Mouse (Mus musculus) urinary bladder, postnatal 14 days (tissue): ENCODE data around the gene Ndufv3.

Source experiments
- DNase-seq: peaks from one replicate; pipeline ENCODE4 v3.0.0; 2021; ENCODE audit warnings: low spot score

Gene Ndufv3

DNA sequence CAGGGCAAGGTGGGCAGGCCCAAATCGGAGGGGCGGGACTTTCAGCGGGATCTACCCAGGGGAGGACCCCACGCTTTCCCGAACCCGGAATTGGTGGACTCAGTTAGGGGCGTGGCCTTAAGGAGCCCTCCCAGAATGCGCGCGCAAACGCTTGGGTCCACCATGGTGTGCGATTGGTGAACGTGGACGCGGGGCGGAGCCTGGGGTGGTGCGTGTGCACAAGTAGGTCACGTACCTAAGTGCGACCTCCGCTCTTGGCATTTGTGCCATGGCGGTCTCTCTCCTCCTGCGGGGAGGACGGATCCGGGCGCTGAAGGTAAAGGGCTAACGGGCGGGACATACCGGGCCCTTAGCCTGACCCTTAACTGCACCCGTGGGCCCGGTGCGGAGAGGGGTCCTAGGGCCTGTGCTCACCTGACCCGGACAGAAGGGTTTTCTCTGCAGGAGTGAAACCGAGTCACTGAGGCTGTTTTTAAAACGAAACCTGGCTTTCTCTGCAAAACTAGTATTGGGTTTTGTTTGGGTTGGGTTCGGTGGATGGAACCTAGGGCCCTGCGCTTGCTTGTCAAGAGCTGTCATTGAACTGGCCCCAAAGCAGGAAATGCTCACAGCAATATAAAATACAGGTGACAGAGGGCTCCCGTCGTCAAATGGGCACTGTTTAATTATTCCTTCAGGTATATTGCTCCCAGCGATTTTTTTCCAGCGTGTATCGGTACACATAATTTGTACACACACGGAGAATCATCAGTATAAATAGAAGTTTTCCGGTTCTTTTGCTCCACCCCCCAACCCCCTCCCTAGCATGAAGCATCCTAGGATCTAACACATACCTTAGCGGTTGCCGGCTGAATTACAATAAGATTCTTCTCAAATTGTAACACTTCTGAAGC is at the start of gene Ndufv3, which contains the start of gene Wdr4:
TSS of gene Ndufv3 (plus strand) at position 170 of the 893 bp plus-strand sequence.
TSS of gene Wdr4 (minus strand) at position 35 of the 893 bp plus-strand sequence.
- peak; percentile 100 for DNase-seq

DNA sequence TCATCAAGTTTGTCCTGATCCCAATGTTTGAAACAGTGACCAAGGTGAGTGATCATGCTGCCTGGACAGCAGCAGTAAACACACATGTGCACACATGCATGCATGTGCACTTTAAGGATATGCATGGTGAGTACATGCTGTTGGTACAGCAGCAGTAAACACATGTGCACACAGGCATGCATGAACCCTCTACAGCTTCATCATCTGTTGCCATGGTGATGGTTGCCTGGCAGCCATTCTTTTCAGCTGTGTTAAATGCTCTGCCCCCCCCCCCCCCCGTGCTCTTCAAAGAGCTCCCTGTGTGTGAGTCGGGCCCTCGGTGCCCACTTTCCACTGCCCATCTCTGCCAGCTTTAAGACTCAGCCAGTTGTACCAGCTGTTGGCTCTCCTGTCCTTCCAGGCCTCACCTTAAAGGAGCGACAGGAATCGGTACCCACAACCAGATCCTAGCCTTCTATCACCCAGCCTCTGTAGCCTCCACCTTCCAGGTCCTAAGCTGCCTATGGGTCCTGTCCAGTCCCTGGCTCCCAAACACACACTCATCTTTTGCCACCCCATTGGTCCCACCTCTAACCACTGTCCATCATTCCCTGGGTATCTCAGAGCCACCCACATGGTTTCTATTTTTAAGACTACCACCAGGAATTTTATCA is 49.0 kb upstream of the Ndufv3 start:
- DNase-seq = no peak

GRCm38 (mm10) chr17:31474388-31474787 is 45.5 kb upstream of the Ndufv3 start:
- no peak for DNase-seq

GRCm38 (mm10) chr17:31478606-31479005 is 41.3 kb upstream of the Ndufv3 start:
- no peak for DNase-seq

DNA sequence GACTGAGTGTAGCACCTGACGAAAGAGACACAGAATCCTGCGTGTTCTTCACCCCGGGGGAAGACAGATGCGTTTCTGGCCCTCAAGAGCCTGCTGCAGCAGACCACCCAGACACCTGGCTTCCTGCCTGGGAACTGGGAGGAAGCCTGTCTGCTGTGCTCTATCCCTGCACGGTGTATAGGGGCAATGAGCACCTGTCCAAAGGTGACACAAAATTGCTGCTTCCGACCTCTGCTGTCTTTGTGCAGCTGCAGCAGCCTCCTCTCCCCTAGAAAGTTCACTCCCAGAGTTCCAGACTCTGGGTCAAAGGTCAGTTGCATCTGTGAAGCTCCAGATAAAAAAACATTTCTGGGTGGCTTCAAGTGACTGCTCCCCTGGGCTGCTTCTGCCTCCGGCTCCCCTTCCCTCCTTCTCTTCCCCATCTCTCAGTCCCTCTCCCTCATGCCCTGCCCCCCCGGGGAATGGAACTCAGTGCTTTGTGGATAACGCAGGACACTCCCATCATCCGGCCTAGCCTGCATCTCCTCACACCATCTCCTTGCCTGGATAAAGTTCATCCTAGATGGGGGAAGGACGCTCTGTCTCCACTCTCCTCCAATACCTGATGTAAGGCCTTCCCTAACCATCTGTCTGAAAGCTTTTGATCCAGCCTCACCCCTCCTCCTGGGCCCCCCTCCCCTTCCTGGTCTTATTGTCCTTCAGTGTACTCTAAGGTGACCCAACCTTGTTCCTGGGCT is 40.6 kb upstream of the Ndufv3 start:
- DNase-seq = no peak

DNA sequence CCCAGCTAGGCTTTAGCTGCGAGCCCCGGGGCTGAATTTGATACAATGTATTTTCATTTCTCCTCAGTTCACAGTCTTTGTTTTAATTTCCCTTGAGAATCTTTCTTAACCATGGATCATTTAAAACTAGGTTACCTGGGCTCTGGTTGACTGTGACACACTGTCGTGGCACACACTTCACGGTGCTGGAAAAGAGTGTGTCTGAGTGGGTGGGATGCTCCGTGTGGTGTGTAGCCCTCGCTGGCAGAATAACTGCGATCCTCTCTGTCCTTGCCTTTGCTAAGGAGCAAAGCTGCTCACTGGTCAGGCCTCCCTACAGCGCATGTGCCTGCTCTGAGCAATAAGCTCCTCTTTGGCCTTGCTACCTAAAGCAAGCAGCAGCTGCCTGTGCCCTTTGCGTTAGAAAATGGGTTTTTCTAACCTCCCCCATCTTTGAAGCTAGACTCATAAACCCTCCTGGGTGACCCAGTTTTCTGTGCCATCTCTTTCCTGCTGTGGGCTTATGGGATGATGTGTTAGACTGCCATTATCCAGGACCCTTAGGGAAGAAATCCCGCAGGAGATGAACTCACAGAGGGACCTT is 33.2 kb upstream of the Ndufv3 start:
- no peak for DNase-seq

DNA sequence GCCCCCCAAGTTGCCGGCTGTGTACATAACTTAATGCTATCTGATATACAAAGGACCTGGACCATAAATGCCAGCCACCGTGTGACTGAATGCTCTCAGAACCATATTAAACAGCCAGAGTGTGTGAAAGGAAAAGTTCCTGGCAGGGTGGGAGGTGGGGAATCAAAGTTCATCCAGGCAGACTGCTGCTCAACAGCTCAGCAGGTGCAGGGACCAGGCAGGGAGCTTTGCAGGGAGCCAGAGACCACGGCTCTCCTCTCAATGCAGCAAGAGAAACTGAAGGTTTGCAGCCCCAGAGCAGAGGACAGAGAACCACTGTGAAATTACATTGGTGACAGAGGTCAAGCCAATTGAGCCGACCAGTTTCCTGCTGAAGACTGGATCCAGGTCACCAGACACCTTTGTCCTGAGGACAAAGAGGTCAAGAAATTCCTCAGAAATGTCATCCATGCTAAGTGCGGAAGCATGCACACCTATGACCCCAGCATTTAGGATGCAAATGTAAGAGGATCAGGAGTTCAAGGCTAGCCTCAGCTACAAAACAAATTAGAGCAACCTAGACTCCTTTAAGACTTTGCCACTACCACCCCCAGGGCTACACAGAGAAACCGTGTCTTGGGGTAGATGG is 32.4 kb upstream of the Ndufv3 start:
- DNase-seq = no peak

GRCm38 (mm10) chr17:31491355-31491754 is 28.6 kb upstream of the Ndufv3 start:
- no peak for DNase-seq

DNA sequence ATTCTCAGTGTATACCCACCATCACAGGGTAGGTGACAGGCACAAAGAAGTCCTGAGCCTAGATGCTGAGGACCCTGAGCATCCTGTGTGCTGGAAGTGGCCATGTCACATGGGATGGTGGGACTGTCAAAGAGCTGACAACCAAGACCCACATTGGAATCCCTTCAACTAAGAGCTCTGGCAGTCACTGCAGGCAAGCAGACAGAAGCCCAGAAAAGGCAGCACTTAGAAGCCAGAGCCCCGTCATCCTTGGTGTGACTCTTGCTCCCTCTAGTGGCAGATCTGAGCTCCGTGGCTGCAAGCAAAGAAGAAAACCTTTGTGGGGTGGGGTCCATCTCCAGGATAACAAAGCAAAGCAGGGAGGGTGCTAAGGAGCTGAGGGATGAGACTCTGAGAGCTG is 27.5 kb upstream of the Ndufv3 start:
- peak; percentile 76 for DNase-seq

DNA sequence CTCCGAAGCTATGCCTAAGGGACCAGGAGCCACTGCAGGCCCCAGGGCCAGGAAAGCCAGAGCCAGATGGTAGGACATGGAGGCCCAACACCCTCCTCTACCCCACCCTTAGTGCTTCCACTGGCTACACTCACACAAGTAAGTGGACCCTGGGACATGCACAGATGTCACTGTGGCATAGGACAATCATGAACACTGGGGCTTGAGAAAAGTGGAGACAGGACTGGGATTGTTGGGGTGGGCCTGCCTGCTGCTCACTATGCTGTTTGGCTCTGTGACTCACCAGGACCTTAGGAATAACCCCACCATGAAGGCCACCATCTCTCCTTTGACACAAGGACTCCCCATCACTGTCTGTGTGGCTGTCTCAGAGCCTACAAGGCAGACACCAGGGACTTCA is 24.9 kb upstream of the Ndufv3 start:
- DNase-seq = no peak

DNA sequence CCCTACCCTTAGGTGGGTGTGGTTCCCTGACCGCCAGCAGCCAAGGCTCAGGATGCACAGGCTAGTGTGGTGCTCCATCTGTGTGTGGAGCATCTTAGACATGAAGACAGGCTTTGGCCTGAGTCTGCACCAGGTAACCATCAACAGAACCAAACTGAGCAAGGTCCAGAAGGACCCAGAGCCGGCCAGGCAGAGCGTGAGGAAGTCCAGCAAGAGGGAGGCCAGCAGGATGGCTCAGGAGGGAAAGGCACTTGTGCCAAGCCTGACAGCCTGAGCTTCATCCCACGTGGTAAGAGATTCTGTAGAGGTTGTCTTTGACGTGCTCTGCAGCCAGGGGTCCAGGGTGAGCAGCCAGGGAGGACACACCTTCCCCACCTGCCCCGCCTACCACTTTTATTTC is 22.2 kb upstream of the Ndufv3 start:
- DNase-seq = no peak

DNA sequence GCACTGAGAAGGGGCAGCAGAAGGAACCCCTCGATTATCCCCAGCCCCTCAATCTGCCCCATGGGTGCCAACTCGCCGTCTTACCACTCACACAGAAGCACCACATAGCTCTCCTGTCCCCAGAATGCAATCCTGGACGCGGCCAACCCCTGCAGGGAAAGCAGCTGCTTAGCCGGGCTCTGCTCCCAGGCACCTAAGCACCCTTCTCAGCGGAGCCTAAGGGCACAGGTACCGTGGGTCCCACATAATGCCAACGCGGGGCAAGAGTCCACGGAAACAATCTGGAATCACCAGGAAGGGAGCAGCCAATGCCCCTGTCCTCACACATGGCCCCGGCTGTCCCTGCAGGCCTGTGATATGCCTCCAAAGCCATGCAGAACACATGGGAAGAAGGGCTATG is 20.2 kb upstream of the Ndufv3 start:
- DNase-seq = no peak

DNA sequence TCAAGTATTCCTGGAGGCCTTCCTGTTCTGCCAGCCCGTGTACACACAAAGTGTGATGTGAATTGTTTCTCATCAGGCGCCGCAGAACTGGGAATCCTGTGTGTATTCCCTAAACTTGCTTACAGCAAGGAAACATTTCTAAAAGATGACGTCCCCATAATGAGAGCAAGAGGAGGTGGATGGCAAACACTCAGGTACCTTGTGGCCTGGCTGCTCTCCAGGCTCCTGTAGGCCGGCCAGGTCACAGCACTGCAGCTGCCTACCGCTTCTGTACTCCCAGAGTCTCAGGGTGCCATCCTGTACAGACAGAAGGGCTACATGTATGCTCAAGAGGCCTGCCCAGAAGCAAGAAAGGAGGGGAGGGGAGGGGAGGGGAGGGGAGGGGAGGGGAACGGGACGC is 19.5 kb upstream of the Ndufv3 start:
- no peak for DNase-seq

DNA sequence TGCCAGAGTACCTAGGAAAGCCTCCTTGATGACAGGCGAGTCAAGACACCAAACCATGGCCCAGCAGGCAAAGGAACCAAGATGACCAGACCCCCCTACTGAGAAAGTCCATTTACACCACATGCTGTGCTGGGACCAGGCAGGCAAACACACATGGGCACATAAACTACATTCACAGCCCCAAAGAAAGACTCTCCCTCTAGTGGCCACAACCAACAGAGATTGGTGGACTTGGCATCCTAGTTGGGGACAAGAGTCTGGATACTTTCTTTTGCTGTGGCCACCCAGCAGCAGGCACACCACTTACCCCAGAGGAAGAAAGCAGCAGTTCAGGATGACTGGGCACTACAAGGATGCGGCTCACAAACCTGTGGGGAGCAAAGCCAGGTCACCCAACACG is 19.0 kb upstream of the Ndufv3 start:
- no peak for DNase-seq

- DNase-seq = no peak
Measured at GRCm38 (mm10) chr17:31502261-31502927, 17.5 kb upstream of the Ndufv3 start.

- DNase-seq = no peak
Measured at GRCm38 (mm10) chr17:31503337-31503736, 16.6 kb upstream of the Ndufv3 start.

DNA sequence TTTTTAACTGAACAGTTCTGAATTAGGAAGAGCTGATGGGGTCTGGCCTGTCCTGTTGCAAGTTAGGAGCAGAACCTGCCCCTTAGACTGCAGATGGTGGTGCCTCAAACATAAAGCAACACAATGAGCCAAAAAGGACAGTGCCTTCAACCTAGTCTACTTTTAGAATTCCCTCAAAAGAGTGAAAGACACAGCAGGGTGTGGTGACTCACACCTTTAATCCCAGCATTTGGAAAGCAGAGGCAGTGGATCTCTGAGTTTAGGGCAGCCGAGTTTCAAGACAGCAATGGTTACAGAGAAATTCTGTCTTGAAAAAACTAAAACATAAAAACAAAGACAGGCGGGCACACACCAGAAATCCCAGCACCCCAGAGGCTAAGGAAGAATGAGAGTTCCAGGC is 16.0 kb upstream of the Ndufv3 start:
- no peak for DNase-seq

DNA sequence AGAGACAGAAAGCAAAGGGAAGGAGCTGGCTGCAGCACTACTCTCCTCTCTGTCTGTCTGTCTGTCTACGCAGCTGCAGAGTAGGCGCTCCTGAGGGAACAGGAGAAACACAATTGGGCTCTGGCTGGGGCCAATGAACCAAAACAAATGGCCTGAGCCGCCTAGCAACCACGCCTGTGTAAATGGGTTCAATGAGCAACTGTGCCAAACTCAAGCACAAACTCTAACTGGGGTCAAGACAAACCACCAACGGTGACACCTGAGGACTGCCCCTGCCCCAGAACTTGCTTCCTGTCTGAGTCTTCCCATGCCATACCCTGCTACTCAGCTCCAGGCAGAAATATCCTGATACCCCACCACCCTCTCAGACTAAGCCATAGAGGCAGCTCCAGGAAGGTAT is 14.9 kb upstream of the Ndufv3 start:
- no peak for DNase-seq

DNA sequence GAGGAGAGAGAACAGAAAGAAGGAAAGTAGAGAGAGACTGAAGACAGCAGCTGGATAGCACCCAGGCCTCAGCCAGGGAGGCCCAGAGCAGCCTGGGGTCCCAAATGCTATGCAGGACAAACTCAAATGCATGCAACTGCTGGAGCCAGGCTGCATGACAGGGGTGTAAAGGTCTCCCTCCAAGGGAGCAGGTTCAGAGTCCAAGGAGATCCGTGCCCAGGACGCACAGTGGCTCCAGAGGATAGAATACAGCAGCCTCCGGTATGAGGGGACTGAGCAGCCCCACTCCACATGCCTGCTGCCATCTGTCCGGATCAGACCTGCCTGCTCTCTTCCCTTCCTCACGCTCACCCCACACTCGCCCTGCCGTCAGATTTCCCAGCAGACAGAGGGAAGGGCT is 13.6 kb upstream of the Ndufv3 start:
- DNase-seq = no peak

- DNase-seq = no peak
Measured at GRCm38 (mm10) chr17:31510944-31511343, 9.0 kb upstream of the Ndufv3 start.

GRCm38 (mm10) chr17:31511792-31512495 is 8.0 kb upstream of the Ndufv3 start:
- peak; percentile 85 for DNase-seq
